Mouse (Mus musculus) liver, embryonic 14.5 days (tissue): Measurements from ENCODE around the gene Krt23. TPM values are rescaled to one million over a fixed set of nuclear protein-coding genes. Genes with fewer than 3 reads are reported as not detected.

Experiments used
- ATAC-seq: fragments of 200-750 bp; cut with Nextera tagmentation; 2 replicates; pipeline ENCODE4 v1.8.0; 2017; ENCODE audit warnings: moderate number of reproducible peaks, mild to moderate bottlenecking, moderate library complexity; ENCODE audit not compliant: insufficient read depth
- DNase-seq, 3 experiments: peaks; one replicate each; pipeline ENCODE4 v3.0.0-alpha.2; 2012 to 2013; ENCODE audit warnings: low read depth in 3 of 3, low spot score in 3 of 3
- H3K27ac ChIP-seq: fragments of 300-500 bp; sonication (generic); 2 replicates; pipeline ENCODE4 v1.5.1; 2014; ENCODE audit warnings: moderate library complexity, mild to moderate bottlenecking, control low read depth, inconsistent platforms
- H3K27me3 ChIP-seq: fragments of 300-500 bp; sonication (generic); 2 replicates; pipeline ENCODE4 v1.6.1; 2014; ENCODE audit warnings: mild to moderate bottlenecking, low read length, moderate library complexity; ENCODE audit not compliant: control insufficient read depth, insufficient read depth
- H3K36me3 ChIP-seq: fragments of 300-500 bp; sonication (generic); replicated peaks from 2 replicates; pipeline ENCODE4 v1.6.1; 2014; ENCODE audit warnings: low read depth; ENCODE audit not compliant: control insufficient read depth, insufficient read depth
- H3K4me1 ChIP-seq, 2 experiments: fragments of 200-500 bp in 1 of 2; fragments of 300-500 bp in 1 of 2; sonication (generic) in 1 of 2; replicated peaks; 2 replicates each; pipeline ENCODE4 v1.6.1; 2012 to 2014; ENCODE audit warnings: antibody characterized with exemption in 1 of 2, inconsistent platforms in 1 of 2, low read length in 1 of 2; ENCODE audit not compliant: control insufficient read depth in 2 of 2, insufficient read depth in 2 of 2
- H3K4me2 ChIP-seq: fragments of 300-500 bp; sonication (generic); 2 replicates; pipeline ENCODE4 v1.6.1; 2014; ENCODE audit warnings: low read depth, mild to moderate bottlenecking, control low read depth, moderate library complexity
- H3K4me3 ChIP-seq, 2 experiments: fragments of 200-500 bp in 1 of 2; fragments of 300-500 bp in 1 of 2; sonication (generic) in 1 of 2; 2 replicates each; pipeline ENCODE4 v1.5.1; 2012 to 2014; ENCODE audit warnings: low read depth in 2 of 2, low read length in 2 of 2, mild to moderate bottlenecking in 2 of 2, control low read depth in 1 of 2, inconsistent platforms in 1 of 2, moderate library complexity in 1 of 2; ENCODE audit not compliant: insufficient read depth in 1 of 2
- H3K9ac ChIP-seq: fragments of 300-500 bp; sonication (generic); replicated peaks from 2 replicates; pipeline ENCODE4 v1.6.1; 2014; ENCODE audit warnings: mild to moderate bottlenecking, control low read depth, moderate library complexity
- H3K9me3 ChIP-seq: fragments of 300-500 bp; sonication (generic); 2 replicates; pipeline ENCODE4 v1.6.1; 2016; ENCODE audit warnings: low read length, mixed read lengths; ENCODE audit not compliant: control insufficient read depth
- CTCF ChIP-seq: IDR thresholded peaks from 2 replicates; pipeline ENCODE4 v1.5.1; 2016; ENCODE audit warnings: antibody characterized with exemption, low read depth, control low read depth
- EP300 ChIP-seq: IDR thresholded peaks from 2 replicates; pipeline ENCODE4 v1.6.1; 2016; ENCODE audit warnings: antibody characterized with exemption, low read depth
- WGBS: fragments of 180-500 bp; shearing (Covaris S2); extraction: QIAGEN DNeasy Blood & Tissue Kit; methylation state at CpG from one replicate; pipeline ENCODE4 v1.1.7; 2014; ENCODE audit not compliant: insufficient replicate concordance; 5-methylcytosine and 5-hydroxymethylcytosine counted together
- polyA plus RNA-seq, 2 experiments: library from polyadenylated mRNA; depleted of rRNA in 1 of 2; stranded (reverse) in 1 of 2; unstranded in 1 of 2; fragments of >200 nt; fragmentation: Nextera tagmentation in 1 of 2; extraction: Ambion mirVana in 1 of 2; gene quantifications; 2 replicates each; pipeline versions ENCODE4 v1.2.1 to v1.2.3; 2012 to 2014

The Krt23 gene
- polyA plus RNA-seq, 2 experiments: 0.24 to 0.32 TPM

DNA sequence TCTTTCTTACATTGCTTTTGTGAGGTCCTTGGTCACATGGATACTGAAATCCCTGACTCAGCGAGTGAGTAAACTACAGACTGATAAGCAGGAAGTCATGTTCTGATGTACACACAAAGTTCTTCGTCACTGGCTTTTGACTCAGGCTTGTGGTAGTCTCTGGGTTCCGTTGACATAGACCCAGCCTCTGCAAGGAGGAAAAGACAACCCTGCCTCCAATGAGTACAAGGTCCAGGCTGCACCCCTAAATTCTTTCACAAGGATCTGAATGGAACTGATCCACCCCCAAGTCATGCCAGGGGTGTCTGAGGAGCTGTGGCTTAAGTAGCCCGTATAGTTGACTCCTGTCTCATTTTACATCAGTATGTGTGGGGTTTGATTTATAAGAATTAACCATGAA lies 3.5 kb upstream of the Krt23 start:
- H3K36me3 ChIP-seq: no peaks in the 10 kb centered on the region

GRCm38 (mm10) chr11:99494741-99495140 lies 1.8 kb upstream of the Krt23 start:
- 55% methylated on average over 4 of the region's 4 CpGs for WGBS
- H3K36me3 ChIP-seq: no peaks in the 10 kb centered on the region

More for the DNA sequence above, 3.5 kb upstream of the Krt23 start:
- DNase-seq (no peak), ATAC-seq (no peak)
- H3K4me3 ChIP-seq: no peak overlapping the region
- H3K27me3 ChIP-seq: no peaks in the 10 kb centered on the region
- no peak overlapping the region for H3K4me2 ChIP-seq
- WGBS: 51% methylated on average over 4 of the region's 4 CpGs
- no peaks in the 10 kb centered on the region; a peak in 1 of 4 replicates for H3K4me1 ChIP-seq
- no peak for TF ChIP-seq EP300
- TF ChIP-seq CTCF: no peak
- no peak overlapping the region for H3K27ac ChIP-seq
- H3K9me3 ChIP-seq: no peaks in the 10 kb centered on the region
- H3K9ac ChIP-seq: no peak overlapping the region

DNA sequence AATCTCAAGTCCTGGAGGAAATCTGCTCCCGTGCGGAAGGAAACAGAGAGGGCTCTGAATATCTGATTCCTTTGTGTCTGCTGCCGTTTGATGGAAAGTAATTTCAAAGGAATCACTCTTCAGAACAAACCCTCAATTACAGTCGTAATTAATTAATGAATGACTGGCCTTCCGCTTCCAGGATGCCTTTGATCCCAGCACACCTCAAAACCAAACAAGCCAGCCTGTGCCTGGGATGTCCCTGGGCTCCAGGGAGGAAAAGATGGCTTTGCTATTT lies 575 bp upstream of the Krt23 start:
- Histone ChIP-seq H3K27me3 (no peaks in the 10 kb centered on the region), H3K9me3 (no peaks in the 10 kb centered on the region), H3K4me2 (no peak overlapping the region), H3K4me1 (peaks cover 0 to 3% of the 10 kb centered on the region in 2 experiments; a peak in 2 of 4 replicates), H3K27ac (no peak overlapping the region), H3K9ac (no peak overlapping the region), H3K36me3 (no peaks in the 10 kb centered on the region), H3K4me3 (no peak overlapping the region)
- WGBS: 43% methylated on average over 5 of the region's 5 CpGs
- no peak for TF ChIP-seq EP300
- TF ChIP-seq CTCF: no peak
- no peak for DNase-seq
- ATAC-seq: no peak

More at GRCm38 (mm10) chr11:99494741-99495140, 1.8 kb upstream of the Krt23 start:
- ATAC-seq: no peak
- Histone ChIP-seq H3K9me3 (no peaks in the 10 kb centered on the region), H3K9ac (no peak overlapping the region), H3K4me3 (no peak overlapping the region), H3K4me2 (no peak overlapping the region), H3K27me3 (no peaks in the 10 kb centered on the region), H3K27ac (no peak overlapping the region), H3K4me1 (peaks cover 0 to 3% of the 10 kb centered on the region in 2 experiments; a peak in 2 of 4 replicates)
- DNase-seq: no peak
- TF ChIP-seq EP300: no peak
- TF ChIP-seq CTCF: no peak

- TF ChIP-seq CTCF (no peak), EP300 (no peak)
- no peak for DNase-seq
- Histone ChIP-seq H3K9ac (no peak overlapping the region), H3K27me3 (no peaks in the 10 kb centered on the region), H3K36me3 (no peaks in the 10 kb centered on the region), H3K9me3 (no peaks in the 10 kb centered on the region), H3K27ac (no peak overlapping the region), H3K4me1 (peaks cover 0 to 3% of the 10 kb centered on the region in 2 experiments; a peak in 2 of 4 replicates), H3K4me3 (no peak overlapping the region), H3K4me2 (no peak overlapping the region)
- ATAC-seq: no peak
- 63% methylated on average over 8 of the region's 8 CpGs for WGBS
These were observed 1.9 kb downstream of the Krt23 start for GRCm38 (mm10) chr11:99491040-99491439.

GRCm38 (mm10) chr11:99490624-99491023 lies 2.3 kb downstream of the Krt23 start:
- Histone ChIP-seq H3K36me3 (no peaks in the 10 kb centered on the region), H3K9me3 (no peaks in the 10 kb centered on the region), H3K4me1 (peaks cover 0 to 3% of the 10 kb centered on the region in 2 experiments; a peak in 2 of 4 replicates), H3K4me3 (no peak overlapping the region), H3K4me2 (no peak overlapping the region), H3K27me3 (no peaks in the 10 kb centered on the region), H3K9ac (no peak overlapping the region), H3K27ac (no peak overlapping the region)
- WGBS: 35% methylated on average over 4 of the region's 4 CpGs
- TF ChIP-seq CTCF (no peak), EP300 (no peak)
- ATAC-seq (no peak), DNase-seq (no peak)
